Mouse (Mus musculus) gastrocnemius, postnatal 4 days (tissue): Measurements from ENCODE around the gene Tedc1. TPM values are rescaled to one million over a fixed set of nuclear protein-coding genes. Genes with fewer than 3 reads are reported as not detected.

ENCODE experiments used
- DNase-seq, 2 experiments: peaks; one replicate each; pipeline ENCODE4 v3.0.0; 2021 to 2022; ENCODE audit warnings: low spot score in 2 of 2, mixed read lengths in 2 of 2
- total RNA-seq, 2 experiments: library from RNA; stranded (reverse); gene quantifications; 2 replicates each; pipeline ENCODE4 v1.2.3; 2021

Tedc1 gene
- total RNA-seq, 2 experiments from 2014 or later, result 6.4 TPM

DNA sequence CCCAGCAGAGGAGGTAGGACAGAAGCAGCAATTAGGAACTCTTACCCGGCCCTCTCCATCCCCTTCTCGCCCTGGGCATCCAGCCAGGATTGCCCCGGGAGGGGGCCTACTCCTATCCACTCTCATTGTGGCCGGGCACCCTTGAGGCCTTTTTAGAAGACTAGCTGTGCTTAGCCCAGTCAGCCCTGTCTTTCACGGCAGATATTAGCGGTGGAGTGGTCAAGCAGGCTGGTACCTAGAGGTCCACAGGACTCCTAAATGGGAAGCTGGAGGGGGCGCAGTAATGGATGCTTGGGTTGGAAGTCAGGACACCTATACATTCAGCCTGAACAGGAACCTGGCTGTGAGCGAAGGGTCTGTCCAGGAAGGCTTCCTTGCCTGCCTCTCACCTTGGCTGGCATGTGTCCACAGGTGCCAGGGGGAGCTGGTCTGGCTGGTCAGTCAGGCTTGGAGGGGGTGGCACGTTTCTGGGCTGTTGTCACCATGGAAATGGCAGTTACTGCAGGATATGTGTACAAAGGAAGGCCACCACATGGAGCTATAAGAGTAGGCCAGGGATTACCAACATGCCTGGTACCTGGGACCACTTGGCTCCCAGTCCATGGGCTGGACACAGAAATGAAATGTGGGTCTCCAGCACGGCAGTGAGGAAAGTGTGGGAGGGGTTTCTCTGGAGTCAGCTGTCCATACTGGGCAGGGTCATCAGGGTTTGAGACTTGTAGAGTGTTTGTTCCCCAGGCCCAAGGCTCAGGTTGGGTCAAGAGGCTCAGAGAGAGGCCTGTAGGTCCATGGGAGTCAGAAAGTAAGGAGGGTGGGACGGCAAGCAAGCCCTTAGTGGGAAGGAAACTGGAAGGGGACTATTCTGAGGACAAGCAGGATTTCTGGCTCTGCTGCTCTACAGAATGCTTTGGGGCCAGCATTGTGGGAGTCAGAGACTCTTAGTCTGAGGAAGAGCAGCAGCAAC is 17.0 kb upstream of the Tedc1 start:
- no peak for DNase-seq

DNA sequence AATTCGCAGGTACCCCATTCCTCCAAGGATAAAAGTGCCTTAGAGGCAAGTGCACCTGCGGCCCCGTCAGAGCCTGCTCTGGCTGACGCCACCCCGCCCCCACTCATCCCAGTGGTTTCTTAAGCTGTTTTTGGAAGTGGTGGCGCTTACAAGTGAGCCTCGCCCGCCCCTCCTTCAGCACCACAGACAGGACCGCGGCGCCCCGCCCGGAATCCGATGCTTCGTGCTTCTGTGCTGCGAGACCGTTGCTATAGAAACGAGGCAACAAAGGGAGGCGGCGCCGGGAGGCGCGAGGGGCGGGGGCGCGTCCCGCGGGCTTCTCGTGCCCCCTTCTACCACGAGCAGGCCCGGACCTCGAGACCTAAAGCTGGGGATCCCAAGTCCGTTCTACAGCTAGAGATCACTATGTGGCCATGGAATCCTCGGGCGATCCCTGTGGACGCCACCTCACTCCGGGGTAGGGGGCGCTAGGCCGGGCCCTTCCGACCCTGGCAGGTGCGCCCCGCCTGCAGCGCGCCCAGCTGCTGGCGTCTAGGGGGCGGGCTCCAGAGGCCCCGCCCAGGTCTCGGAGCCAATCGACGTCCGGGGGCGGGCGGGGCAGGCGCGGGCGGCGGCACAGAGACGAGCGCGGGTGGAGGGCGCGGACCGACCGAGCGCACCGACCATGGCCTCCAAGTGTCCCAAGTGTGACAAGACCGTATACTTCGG is 16.2 kb upstream of the Tedc1 start, which contains the start of gene Crip2:
Gene Crip2 (plus strand): TSS at position 329 of the 708 bp plus-strand sequence.
- DNase-seq, result peak; percentile 81 to 89

DNA sequence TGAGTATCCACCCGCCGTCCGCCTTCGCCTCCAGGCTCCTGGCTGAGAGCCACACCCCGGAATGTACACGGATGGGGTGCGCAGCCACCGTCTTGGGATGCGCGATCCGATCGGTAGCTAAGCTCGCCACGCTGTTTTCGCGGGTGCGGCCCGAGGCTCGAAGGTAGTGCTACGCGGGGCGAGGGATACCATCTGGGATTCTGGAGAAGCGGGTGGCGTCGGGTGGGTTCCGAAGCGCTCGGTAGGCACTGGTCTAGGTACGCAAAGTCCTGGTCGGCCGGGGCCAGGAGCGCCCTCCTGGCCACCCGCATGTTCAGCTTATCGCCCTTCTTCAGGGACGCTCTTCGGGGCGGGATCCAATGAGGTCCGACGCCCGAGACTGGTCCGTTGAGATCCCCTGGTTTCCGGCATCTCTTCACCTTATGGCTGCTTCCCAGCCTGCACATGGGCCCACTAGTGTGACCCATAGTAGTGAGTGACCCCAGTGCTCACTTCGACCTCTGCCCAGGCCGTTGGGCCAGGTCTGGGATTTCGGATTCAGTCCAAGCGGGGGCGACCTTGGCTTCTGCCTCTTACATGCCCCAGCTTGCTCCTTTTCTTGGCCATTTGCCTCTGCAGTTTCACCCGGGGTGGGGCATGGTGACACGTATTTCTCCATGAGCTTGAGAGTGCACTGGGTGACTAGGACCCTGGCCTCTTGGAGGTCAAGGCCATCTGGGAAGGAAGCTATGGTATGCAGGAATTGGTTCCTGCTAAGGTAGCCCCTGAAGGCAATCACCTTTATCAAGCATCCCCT is 15.4 kb upstream of the Tedc1 start:
- DNase-seq, result peak in 1 of 2 experiments; percentile 50

- DNase-seq, result peak in 1 of 2 experiments; percentile 57
Observed at GRCm38 (mm10) chr12:113141531-113141973, 14.7 kb upstream of the Tedc1 start.

DNA sequence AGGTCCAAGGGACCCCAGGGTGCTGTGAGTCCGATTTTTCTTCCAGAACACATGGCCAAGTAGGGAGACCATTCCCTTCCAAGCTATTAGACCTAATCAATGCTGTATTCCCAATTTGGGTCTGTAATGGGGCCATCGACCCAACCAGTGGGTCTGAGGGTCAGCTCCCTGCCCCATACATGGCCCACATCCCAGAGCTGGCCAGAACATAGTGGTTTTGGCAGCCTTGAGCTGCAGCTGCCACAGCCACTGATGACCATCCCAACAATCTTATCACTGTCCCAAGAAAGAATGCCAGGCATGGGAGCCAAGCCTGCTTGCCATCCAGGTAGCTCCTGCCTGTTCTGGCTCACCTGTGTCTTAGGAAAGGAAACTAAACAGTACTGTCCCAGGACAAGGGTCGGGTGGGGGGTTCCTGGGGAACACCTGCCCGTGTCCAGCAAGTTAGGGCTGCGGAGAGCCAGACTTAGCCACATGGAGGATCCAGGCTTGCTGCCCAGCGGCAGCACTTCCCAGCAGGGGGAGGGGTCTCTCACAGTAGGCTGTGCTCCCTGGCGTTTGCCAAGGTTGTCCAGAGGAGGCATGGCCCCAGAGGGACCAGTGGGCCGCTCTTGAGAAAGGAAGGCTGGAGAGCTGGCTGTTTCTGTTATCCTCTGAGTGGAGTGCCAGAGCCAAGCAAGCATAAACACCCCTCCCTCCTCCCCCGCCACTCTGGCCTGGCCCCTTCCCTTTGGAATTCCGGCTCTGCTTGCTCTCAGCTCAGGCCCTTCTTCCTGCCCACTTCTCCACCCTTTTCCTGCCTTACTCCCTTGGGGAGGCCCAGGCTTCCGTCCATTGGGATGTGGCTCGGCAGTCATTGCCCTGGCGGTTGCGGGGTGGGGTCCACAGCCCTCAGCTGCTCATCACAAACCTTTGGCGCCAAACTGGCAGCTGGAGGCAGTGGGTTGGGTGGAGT is 13.9 kb upstream of the Tedc1 start:
- peak; percentile 52 to 76 for DNase-seq

DNA sequence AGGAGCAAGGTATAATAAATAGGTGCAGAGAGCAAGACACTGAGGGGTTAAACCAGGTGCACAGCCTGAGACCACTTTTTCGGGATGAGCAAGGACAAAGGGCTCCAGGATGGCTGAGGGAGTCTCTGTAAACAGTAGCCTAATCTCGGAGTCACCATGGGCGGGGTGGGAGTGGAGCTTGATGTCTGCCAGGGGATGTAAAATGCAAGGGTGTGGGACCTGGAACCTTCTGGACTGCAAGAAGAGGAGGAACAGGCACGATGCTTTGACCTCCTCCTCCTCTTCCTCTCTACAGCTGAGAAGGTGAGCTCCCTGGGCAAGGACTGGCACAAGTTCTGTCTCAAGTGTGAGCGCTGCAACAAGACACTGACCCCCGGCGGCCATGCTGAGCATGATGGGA is 13.1 kb upstream of the Tedc1 start:
- no peak for DNase-seq

DNA sequence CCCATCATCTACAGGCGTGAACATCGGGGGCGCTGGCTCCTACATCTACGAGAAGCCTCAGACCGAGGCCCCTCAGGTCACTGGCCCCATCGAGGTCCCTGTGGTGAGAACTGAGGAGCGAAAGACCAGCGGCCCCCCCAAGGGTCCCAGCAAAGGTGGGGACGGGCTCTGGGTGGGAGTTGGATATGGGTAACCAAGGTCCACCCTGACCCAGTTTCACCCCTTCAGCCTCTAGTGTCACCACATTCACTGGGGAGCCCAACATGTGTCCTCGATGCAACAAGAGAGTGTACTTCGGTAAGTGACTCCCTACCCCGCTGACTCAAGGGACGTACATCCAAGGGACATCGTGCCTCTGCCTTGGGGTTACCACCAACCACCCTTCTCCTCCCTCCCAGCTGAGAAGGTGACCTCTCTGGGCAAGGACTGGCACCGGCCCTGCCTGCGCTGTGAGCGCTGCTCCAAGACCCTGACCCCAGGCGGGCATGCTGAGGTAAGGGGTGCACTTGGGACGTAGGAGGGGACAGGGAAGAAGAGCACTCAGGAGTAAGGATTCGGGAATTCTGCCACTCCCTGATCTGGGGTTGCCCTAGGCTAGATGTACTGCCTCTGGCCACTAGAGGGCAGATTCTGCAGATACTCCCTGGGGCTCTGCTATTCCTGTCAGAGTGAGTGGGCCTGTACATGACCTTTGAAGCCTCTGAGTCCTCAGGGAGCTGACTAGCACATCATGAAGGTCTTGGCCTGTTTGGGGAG is 12.0 kb upstream of the Tedc1 start:
- no peak for DNase-seq

- DNase-seq, result no peak
Observed at GRCm38 (mm10) chr12:113144886-113145285, 11.3 kb upstream of the Tedc1 start.

- DNase-seq, result no peak
Observed at GRCm38 (mm10) chr12:113145591-113145990, 10.6 kb upstream of the Tedc1 start.

GRCm38 (mm10) chr12:113146112-113147057 is 9.8 kb upstream of the Tedc1 start, which contains the start of gene Crip1:
Gene Crip1, plus strand, starts transcription at chr12:113146316.
- peak; percentile 80 to 86 for DNase-seq

GRCm38 (mm10) chr12:113147481-113147880 is 8.7 kb upstream of the Tedc1 start:
- DNase-seq, result peak; percentile 58 to 75

GRCm38 (mm10) chr12:113148381-113149035 is 7.7 kb upstream of the Tedc1 start:
- DNase-seq, result peak in 1 of 2 experiments; percentile 57

- DNase-seq, result no peak
Observed at GRCm38 (mm10) chr12:113149341-113149740, 6.9 kb upstream of the Tedc1 start.

DNA sequence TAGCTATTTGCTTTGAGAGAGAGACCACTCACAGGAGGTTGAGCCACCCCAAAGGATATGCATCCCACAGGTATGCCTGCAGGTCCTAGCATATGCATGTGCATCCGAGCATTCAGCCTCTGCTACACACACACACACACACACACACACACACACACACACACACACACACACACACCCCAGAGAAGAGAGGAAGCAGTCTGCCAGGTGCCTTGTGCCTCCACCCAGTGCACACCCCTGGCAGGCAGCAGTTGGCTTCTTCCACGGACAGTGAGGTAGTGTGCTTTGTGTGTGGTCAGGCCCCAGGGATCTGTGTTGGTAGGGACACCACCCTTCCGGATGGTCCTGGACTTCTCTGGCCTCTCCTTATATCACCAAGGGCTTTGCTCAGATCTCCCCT is 6.3 kb upstream of the Tedc1 start:
- no peak for DNase-seq

GRCm38 (mm10) chr12:113150591-113150990 is 5.6 kb upstream of the Tedc1 start:
- no peak for DNase-seq

GRCm38 (mm10) chr12:113151046-113151445 is 5.2 kb upstream of the Tedc1 start:
- no peak for DNase-seq

DNA sequence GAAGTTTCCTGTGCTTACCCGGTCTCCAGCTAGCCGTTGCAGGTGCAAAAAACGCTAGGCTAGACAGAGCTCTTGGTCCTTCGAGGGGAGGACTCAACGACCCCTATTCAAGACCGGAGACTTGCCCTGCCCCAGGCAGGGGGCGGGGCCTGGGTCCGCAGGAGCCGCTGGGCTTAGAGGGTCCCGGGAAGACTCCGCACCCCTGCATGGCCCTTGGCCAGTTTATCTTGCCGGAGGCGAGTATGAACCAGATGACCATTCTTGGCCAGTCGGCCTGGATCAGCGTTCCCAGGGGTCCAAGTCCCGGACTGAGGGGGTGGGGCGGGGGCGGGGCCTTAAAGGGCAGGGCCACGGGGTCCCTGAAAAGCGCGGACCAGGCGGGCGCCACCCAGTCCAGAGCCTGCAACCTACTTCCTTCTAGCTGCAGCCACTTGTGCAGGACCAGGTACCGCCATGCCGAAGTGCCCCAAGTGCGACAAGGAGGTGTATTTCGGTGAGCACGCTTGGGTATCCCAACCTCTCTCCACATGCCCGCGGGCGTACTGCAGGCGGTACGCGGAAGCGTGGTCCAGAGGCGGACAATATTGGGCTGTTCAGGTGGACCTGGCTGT is 4.5 kb upstream of the Tedc1 start:
- DNase-seq, result peak; percentile 44 to 64
